Mouse (Mus musculus) forebrain, embryonic 16.5 days (tissue): ENCODE data around the gene Hmces. TPM values are rescaled to one million over a fixed set of nuclear protein-coding genes. Genes with fewer than 3 reads are reported as not detected.

Experiments used
- ATAC-seq: fragments of 200-750 bp; cut with Nextera tagmentation; 2 replicates; pipeline ENCODE4 v1.8.0; 2017; ENCODE audit warnings: mild to moderate bottlenecking, moderate library complexity
- H3K27ac ChIP-seq: fragments of 300-500 bp; sonication (generic); 2 replicates; pipeline ENCODE4 v1.5.1; 2014; ENCODE audit warnings: low read length, control low read depth
- H3K27me3 ChIP-seq: fragments of 300-500 bp; sonication (generic); replicated peaks from 2 replicates; pipeline ENCODE4 v1.6.1; 2014; ENCODE audit warnings: low read length; ENCODE audit not compliant: control insufficient read depth, insufficient read depth
- H3K36me3 ChIP-seq: fragments of 300-500 bp; sonication (generic); 2 replicates; pipeline ENCODE4 v1.6.1; 2014; ENCODE audit not compliant: control insufficient read depth, insufficient read depth
- H3K4me1 ChIP-seq: fragments of 300-500 bp; sonication (generic); replicated peaks from 2 replicates; pipeline ENCODE4 v1.6.1; 2014; ENCODE audit warnings: low read length; ENCODE audit not compliant: control insufficient read depth, insufficient read depth
- H3K4me2 ChIP-seq: fragments of 300-500 bp; sonication (generic); 2 replicates; pipeline ENCODE4 v1.6.1; 2014; ENCODE audit warnings: mild to moderate bottlenecking, low read length, control low read depth
- H3K4me3 ChIP-seq: fragments of 300-500 bp; sonication (generic); replicated peaks from 2 replicates; pipeline ENCODE4 v1.5.1; 2014; ENCODE audit warnings: mild to moderate bottlenecking, low read length, control low read depth
- H3K9ac ChIP-seq: fragments of 300-500 bp; sonication (generic); replicated peaks from 2 replicates; pipeline ENCODE4 v1.6.1; 2014; ENCODE audit warnings: low read depth, low read length, control low read depth
- H3K9me3 ChIP-seq: fragments of 300-500 bp; sonication (generic); 2 replicates; pipeline ENCODE4 v1.6.1; 2016; ENCODE audit warnings: low read length; ENCODE audit not compliant: control insufficient read depth
- WGBS: fragments of 180-500 bp; shearing (Covaris S2); extraction: QIAGEN DNeasy Blood & Tissue Kit; methylation state at CpG from one replicate; pipeline ENCODE4 v1.1.7; 2014; 5-methylcytosine and 5-hydroxymethylcytosine counted together
- polyA plus RNA-seq: library from polyadenylated mRNA; unstranded; fragments of >200 nt; fragmentation: Nextera tagmentation; extraction: Ambion mirVana; gene quantifications from 2 replicates; pipeline ENCODE4 v1.2.1, GENCODE M21; 2015

The Hmces gene
- polyA plus RNA-seq, 1 experiment from 2014 or later: 62.9 TPM

DNA sequence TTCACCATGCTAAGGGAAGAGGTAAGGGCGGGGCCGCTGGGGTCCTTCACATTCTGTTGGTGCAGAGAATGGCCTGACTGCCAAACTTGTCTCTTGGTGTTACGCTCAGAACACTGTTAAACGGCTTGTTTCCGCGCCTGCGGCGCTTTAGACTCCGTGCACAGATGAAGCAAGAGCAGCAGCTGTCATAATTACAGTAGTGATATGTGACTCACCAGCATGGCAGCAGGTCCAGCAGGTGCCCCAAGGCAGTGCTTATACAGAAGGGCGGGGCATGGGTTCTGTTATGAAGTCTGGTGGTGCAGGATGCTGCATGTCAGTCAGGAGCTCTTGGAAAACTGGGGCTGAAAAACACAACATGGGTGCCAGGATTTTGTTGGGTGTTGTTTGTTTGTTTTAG, 15.7 kb upstream of the Hmces start:
- no peak overlapping the region for H3K27ac ChIP-seq
- H3K9ac ChIP-seq: no peak overlapping the region
- H3K36me3 ChIP-seq: peaks cover 40% of the 10 kb centered on the region
- no peak overlapping the region for H3K4me3 ChIP-seq
- WGBS: 96% methylated on average over 10 of the region's 10 CpGs
- H3K27me3 ChIP-seq: no peaks in the 10 kb centered on the region
- no peaks in the 10 kb centered on the region for H3K4me1 ChIP-seq
- no peak overlapping the region for H3K4me2 ChIP-seq
- H3K9me3 ChIP-seq: no peaks in the 10 kb centered on the region
- no peak for ATAC-seq

DNA sequence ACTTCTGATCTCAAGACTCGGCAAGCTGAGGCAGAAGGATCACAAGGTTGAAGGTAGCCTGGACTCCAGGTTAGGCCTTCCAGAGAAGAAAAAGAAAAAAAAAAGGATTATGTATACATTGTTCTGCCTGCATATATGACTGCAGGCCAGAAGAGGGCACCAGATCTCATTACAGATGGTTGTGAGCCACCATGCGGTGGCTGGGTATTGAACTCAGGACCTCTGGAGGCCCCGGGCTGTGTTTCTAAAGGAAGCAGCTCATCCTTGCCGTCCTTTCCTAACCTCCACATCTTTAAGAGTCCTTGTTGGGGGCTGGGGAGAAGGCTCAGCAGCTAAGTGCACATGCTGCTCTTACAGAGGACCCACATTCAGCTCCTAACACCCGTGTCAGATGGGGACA, 7.1 kb upstream of the Hmces start:
- ATAC-seq: no peak
- WGBS: 62% methylated on average over 5 of the region's 5 CpGs

DNA sequence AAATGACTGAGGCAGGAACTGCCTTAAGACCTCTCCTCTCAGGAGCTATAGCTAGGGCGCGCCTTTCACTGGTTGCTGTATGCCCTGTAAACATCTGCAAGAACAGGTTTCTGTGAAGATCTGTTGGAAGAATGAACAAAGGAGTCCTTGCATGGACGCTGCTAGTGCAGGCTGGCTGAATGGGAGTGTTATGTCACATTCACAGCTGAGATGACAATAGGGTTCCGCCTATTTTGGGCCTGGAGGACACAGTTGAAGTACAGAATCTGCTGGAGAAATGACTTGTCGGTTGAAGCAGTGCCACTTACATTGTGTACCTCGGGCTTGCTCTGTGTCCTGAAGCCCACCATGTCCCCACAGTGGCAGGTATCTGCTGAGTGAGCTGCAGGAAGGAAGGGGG, 4.6 kb upstream of the Hmces start:
- peaks cover 3% of the 10 kb centered on the region; the same call in 1 of the 2 replicates for H3K4me1 ChIP-seq
- H3K27ac ChIP-seq: no peak overlapping the region
- no peak overlapping the region for H3K9ac ChIP-seq
- WGBS: 86% methylated on average over 6 of the region's 6 CpGs
- ATAC-seq: no peak
- H3K4me3 ChIP-seq: no peak overlapping the region
- no peaks in the 10 kb centered on the region for H3K9me3 ChIP-seq
- no peak overlapping the region for H3K4me2 ChIP-seq
- peaks cover 52% of the 10 kb centered on the region for H3K36me3 ChIP-seq
- no peaks in the 10 kb centered on the region for H3K27me3 ChIP-seq

More for the DNA sequence above, 7.1 kb upstream of the Hmces start:
- H3K27me3 ChIP-seq: no peaks in the 10 kb centered on the region
- H3K9ac ChIP-seq: no peak overlapping the region
- H3K4me3 ChIP-seq: no peak overlapping the region
- H3K4me1 ChIP-seq: no peaks in the 10 kb centered on the region
- peaks cover 70% of the 10 kb centered on the region for H3K36me3 ChIP-seq
- no peaks in the 10 kb centered on the region for H3K9me3 ChIP-seq
- no peak overlapping the region for H3K4me2 ChIP-seq
- H3K27ac ChIP-seq: no peak overlapping the region

DNA sequence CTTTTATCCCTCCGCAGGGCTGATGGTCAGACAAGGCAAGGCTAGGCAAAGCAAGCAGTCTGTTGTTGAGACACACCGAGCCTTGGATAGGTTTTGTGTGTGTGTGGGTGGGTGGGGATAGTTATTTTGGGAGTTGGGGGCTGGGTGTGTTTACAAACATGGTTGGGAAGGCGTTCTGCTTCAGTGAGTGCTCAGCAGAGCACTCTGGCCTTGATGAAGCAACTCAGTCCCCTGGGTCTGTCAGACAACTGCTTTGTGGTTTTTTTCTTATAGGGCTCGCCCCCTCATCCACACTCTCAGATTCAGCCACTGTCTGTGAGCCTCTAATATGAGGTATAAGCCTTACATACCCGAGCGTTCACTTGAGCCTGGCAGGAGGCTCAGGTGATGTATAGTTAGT, 2.2 kb upstream of the Hmces start:
- H3K4me3 ChIP-seq: no peak overlapping the region
- H3K9ac ChIP-seq: no peak overlapping the region
- H3K4me1 ChIP-seq: peaks cover 12% of the 10 kb centered on the region
- H3K27ac ChIP-seq: no peak overlapping the region
- H3K4me2 ChIP-seq: no peak overlapping the region
- no peak for ATAC-seq
- 87% methylated on average over 6 of the region's 6 CpGs for WGBS
- peaks cover 31% of the 10 kb centered on the region for H3K36me3 ChIP-seq
- no peaks in the 10 kb centered on the region for H3K9me3 ChIP-seq
- no peaks in the 10 kb centered on the region for H3K27me3 ChIP-seq

DNA sequence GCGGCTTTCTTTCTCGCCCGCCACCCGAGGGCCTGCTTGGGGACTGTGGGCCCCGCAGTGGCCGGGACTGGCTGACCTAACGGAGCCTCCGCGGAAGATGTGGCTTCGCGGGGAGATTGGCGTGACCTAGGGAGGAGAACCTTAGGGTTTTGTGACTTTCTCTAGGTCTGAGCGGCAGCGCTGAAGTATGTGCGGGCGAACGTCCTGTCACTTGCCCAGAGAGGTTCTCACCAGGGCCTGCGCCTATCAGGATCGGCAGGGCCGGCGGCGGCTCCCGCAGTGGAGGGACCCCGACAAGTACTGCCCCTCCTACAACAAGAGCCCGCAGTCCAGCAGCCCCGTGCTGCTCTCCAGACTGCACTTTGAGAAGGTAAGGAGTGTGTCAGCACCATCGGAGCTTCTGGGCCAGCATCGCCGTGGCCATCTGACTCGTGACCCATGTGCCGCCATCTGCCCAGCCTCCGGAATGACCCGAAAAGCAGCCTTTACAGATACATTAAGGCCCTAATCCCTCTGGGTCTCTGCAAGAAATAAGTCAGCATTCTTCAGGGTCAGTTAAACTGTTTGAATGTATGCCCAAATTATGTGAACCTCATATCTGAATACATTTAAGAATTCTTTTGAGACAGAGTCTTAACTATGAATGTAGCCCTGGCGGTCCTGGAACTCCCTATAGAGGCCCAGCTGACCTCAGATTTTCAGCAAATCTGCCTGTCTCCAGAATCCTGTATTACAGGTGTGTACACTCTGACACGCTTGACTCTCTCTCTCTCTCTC, 779 bp downstream of the Hmces start:
- Histone ChIP-seq H3K4me2 (peak overlapping the region; percentile 79), H3K4me3 (peak overlapping the region; percentile 73), H3K9me3 (no peaks in the 10 kb centered on the region), H3K36me3 (peaks cover 22% of the 10 kb centered on the region), H3K27me3 (no peaks in the 10 kb centered on the region), H3K9ac (peak overlapping the region; percentile 86), H3K27ac (peak overlapping the region; percentile 72), H3K4me1 (peaks cover 12% of the 10 kb centered on the region)
- peak; percentile 72 for ATAC-seq
- 2% methylated on average over 35 of the region's 35 CpGs for WGBS

DNA sequence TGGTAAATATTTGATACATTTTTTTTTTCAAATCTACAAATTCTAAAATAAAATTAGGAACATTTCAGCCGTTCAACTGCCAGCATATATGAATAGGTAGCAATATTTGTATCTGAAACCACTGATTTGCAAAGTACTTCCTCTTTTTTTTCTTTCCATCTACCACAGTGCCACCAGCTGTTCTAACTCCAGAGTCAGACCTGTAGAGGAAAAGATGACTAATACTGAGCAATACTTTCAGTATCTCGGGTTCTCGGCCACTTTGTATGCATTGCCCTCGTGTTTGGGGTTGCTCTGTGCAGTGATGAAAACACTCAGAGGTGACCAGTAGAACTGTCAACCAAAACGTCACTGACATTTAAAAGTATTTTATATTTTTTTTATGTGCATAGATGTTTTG, 2.2 kb downstream of the Hmces start:
- no peaks in the 10 kb centered on the region for H3K9me3 ChIP-seq
- H3K4me1 ChIP-seq: peaks cover 12% of the 10 kb centered on the region
- no peaks in the 10 kb centered on the region for H3K27me3 ChIP-seq
- WGBS: 87% methylated on average over 5 of the region's 5 CpGs
- H3K9ac ChIP-seq: no peak overlapping the region
- peaks cover 16% of the 10 kb centered on the region for H3K36me3 ChIP-seq
- H3K4me3 ChIP-seq: no peak overlapping the region
- ATAC-seq: no peak
- H3K4me2 ChIP-seq: no peak overlapping the region
- H3K27ac ChIP-seq: no peak overlapping the region

DNA sequence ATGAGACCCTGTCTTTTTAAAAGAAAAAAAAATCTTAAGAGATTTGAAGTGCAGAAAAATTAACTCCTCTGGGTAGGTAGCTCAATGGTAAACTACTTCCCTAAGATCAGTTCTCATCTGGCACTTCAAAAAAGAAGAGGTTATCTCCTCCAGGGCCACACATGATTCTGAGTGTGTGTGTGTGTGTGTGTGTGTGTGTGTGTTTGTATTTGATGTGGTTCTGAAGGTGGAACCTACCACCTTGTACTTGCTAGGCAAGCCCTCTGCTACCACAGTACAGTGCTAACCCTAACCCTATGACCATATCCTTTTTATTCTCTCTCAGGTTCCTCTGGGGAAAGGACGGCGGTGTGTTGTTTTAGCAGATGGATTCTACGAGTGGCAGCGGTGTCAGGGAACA, 7.5 kb downstream of the Hmces start:
- H3K27ac ChIP-seq: no peak overlapping the region
- no peaks in the 10 kb centered on the region for H3K4me1 ChIP-seq
- 97% methylated on average over 4 of the region's 4 CpGs for WGBS
- no peak overlapping the region for H3K9ac ChIP-seq
- no peak overlapping the region for H3K4me2 ChIP-seq
- ATAC-seq: no peak
- H3K27me3 ChIP-seq: no peaks in the 10 kb centered on the region
- H3K4me3 ChIP-seq: no peak overlapping the region
- H3K36me3 ChIP-seq: peaks cover 30% of the 10 kb centered on the region
- H3K9me3 ChIP-seq: no peaks in the 10 kb centered on the region

DNA sequence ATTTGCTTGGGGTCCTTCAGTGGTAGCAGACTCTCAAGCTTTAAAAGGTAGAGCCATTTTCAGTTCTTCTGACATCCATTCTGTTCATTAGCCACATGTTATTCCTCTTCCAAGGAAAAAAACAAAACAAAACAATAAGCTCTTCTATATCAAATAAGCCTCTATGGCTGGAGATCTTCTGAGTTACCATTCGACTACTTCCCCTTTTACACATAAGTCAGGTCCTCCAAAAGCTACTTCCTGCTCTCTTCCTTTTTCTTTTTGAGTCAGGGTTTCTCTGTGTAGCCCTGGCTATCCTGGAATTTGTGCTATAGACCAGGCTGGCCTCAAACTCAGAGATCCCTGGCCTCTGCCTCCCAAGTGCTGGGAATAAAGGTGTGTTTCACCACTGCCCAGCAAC, 9.9 kb downstream of the Hmces start:
- Histone ChIP-seq H3K27ac (no peak overlapping the region), H3K4me2 (no peak overlapping the region), H3K27me3 (no peaks in the 10 kb centered on the region), H3K4me3 (no peak overlapping the region), H3K36me3 (peaks cover 29% of the 10 kb centered on the region), H3K9ac (no peak overlapping the region), H3K4me1 (no peaks in the 10 kb centered on the region), H3K9me3 (no peaks in the 10 kb centered on the region)
- no peak for ATAC-seq
- 83% methylated on average over 1 of the region's 1 CpGs for WGBS

DNA sequence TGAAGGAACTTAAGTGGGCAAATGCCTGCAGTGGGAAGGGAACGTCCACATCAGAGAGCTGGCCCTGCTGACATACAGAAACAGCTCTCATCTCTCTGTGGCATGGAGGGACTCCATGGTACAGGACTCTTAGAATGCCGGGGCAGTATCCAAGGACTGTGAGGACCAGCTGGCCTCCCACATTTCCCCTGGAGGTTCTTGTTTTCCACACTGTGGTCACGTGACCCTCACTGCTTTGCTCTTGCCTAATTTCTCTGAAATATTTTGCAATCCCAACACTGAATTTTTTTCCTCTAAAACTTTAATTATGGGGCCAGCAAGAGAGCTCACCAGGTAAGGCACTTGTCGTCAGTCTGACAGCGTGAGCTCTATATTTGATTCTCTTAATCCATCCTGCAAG, 21.3 kb downstream of the Hmces start:
- H3K36me3 ChIP-seq: peaks cover 15% of the 10 kb centered on the region
- no peaks in the 10 kb centered on the region for H3K9me3 ChIP-seq
- no peak for ATAC-seq
- H3K4me2 ChIP-seq: no peak overlapping the region
- H3K4me3 ChIP-seq: no peak overlapping the region
- H3K9ac ChIP-seq: no peak overlapping the region
- H3K27ac ChIP-seq: no peak overlapping the region
- WGBS: 89% methylated on average over 5 of the region's 5 CpGs
- no peaks in the 10 kb centered on the region for H3K4me1 ChIP-seq
- H3K27me3 ChIP-seq: no peaks in the 10 kb centered on the region
